Mouse (Mus musculus) ES-Bruce4 (cell line): Measurements from ENCODE around the gene Opa1.

Experiments
- CTCF ChIP-seq: IDR thresholded peaks from one replicate; pipeline ENCODE4 v1.8.1; 2011; ENCODE audit warnings: low read depth, low read length
- EP300 ChIP-seq: IDR thresholded peaks from 2 replicates; pipeline ENCODE4 v1.6.1; 2011; ENCODE audit warnings: low read depth, low read length; ENCODE audit not compliant: insufficient read depth
- POLR2A ChIP-seq: IDR thresholded peaks from one replicate; pipeline ENCODE4 v1.8.1; 2011; ENCODE audit warnings: low read length; ENCODE audit not compliant: insufficient read depth

DNA sequence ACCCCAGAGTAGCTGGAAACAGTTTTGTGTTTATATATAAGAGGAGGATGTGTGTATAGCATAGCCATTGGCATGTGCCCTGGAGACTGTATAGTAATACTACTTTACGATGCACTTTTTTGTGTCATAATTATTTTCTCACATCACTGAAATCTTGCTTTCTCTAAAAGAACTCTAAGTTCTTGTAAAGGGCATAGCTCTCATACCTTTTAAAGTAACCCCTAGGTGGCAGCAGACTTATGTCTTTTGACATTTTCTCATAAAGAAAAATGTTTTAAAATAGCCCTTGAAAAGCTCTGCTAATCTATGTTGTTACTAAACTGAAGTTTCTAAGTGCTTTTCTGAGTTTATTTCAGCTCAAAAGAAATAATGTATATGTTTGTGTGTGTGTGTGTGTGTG is 49.9 kb downstream of the Opa1 start:
- no peak for TF ChIP-seq POLR2A
- no peak for TF ChIP-seq CTCF
- no peak for TF ChIP-seq EP300
